Mouse (Mus musculus) brown adipose tissue, adult 24 weeks (tissue): ENCODE results near the gene Fes. TPM values are rescaled to one million over a fixed set of nuclear protein-coding genes. Genes with fewer than 3 reads are reported as not detected.
"Not testable (repeated sequence)": the region's sequence is repeated elsewhere in the genome, so short reads cannot be mapped to it uniquely, and the experiment has no call there.

ENCODE experiments used
- H3K27ac ChIP-seq: fragments of 200-500 bp; replicated peaks from 2 replicates; pipeline ENCODE4 v1.5.1; 2012; ENCODE audit warnings: low read depth, mild to moderate bottlenecking, low read length
- H3K4me1 ChIP-seq: fragments of 200-500 bp; 2 replicates; pipeline ENCODE4 v1.6.1; 2012; ENCODE audit warnings: low read length, mixed read lengths; ENCODE audit not compliant: control insufficient read depth, insufficient read depth, insufficient read length
- H3K4me3 ChIP-seq: fragments of 200-500 bp; 2 replicates; pipeline ENCODE4 v1.5.1; 2012; ENCODE audit warnings: low read depth, mild to moderate bottlenecking, low read length, moderate library complexity; ENCODE audit not compliant: insufficient read depth
- polyA plus RNA-seq: library from polyadenylated mRNA; stranded (reverse); fragments of >200 nt; gene quantifications from 2 replicates; pipeline ENCODE4 v1.2.4, GENCODE M21; 2012; ENCODE audit not compliant: missing spikeins, insufficient read depth, insufficient read length

The Fes gene
- polyA plus RNA-seq, 1 experiment = 5.6 TPM

- peaks cover 26% of the 10 kb centered on the region for H3K4me1 ChIP-seq
- H3K4me3 ChIP-seq = peak overlapping the region; percentile 73
- peak overlapping the region; percentile 47 for H3K27ac ChIP-seq
Observed at GRCm38 (mm10) chr7:80400571-80400970, 12.8 kb upstream of the Fes start.

GRCm38 (mm10) chr7:80400099-80400498 is 12.4 kb upstream of the Fes start:
- H3K4me3 ChIP-seq = peak overlapping the region; percentile 10; the same call in 1 of the 2 replicates
- H3K27ac ChIP-seq = peak overlapping the region; percentile 47
- peaks cover 26% of the 10 kb centered on the region for H3K4me1 ChIP-seq

- Histone ChIP-seq H3K27ac (no peak overlapping the region), H3K4me1 (peaks cover 23% of the 10 kb centered on the region), H3K4me3 (no peak overlapping the region)
Observed at GRCm38 (mm10) chr7:80398654-80399444, 11.1 kb upstream of the Fes start.

- peaks cover 23% of the 10 kb centered on the region for H3K4me1 ChIP-seq
- H3K4me3 ChIP-seq = no peak overlapping the region
- no peak overlapping the region for H3K27ac ChIP-seq
Observed at GRCm38 (mm10) chr7:80397986-80398385, 10.2 kb upstream of the Fes start.

GRCm38 (mm10) chr7:80396427-80396826 is 8.7 kb upstream of the Fes start:
- not testable (repeated sequence) for H3K27ac ChIP-seq, H3K4me3 ChIP-seq
- peaks cover 23% of the 10 kb centered on the region for H3K4me1 ChIP-seq

- H3K27ac ChIP-seq = no peak overlapping the region
- H3K4me3 ChIP-seq = no peak overlapping the region
- H3K4me1 ChIP-seq = peaks cover 7% of the 10 kb centered on the region; the same call in 1 of the 2 replicates
Observed at GRCm38 (mm10) chr7:80394600-80394999, 6.9 kb upstream of the Fes start.

- no peak overlapping the region for H3K27ac ChIP-seq
- H3K4me3 ChIP-seq = no peak overlapping the region
- peaks cover 2% of the 10 kb centered on the region for H3K4me1 ChIP-seq
Observed at GRCm38 (mm10) chr7:80392119-80392518, 4.4 kb upstream of the Fes start.

GRCm38 (mm10) chr7:80387033-80387632 is 613 bp downstream of the Fes start:
- Histone ChIP-seq H3K4me3 (peak overlapping the region; percentile 77), H3K27ac (peak overlapping the region; percentile 93), H3K4me1 (peaks cover 2% of the 10 kb centered on the region)

GRCm38 (mm10) chr7:80386235-80386930 is 1.4 kb downstream of the Fes start:
- peak overlapping the region; percentile 93 for H3K27ac ChIP-seq
- peak overlapping the region; percentile 77 for H3K4me3 ChIP-seq
- H3K4me1 ChIP-seq = peaks cover 2% of the 10 kb centered on the region

- no peak overlapping the region for H3K27ac ChIP-seq
- H3K4me3 ChIP-seq = no peak overlapping the region
- H3K4me1 ChIP-seq = no peaks in the 10 kb centered on the region; the same call in 1 of the 2 replicates
Observed at GRCm38 (mm10) chr7:80382919-80383318, 4.8 kb downstream of the Fes start.

- Histone ChIP-seq H3K4me3 (no peak overlapping the region), H3K27ac (no peak overlapping the region), H3K4me1 (no peaks in the 10 kb centered on the region)
Observed at GRCm38 (mm10) chr7:80379531-80379930, 8.2 kb downstream of the Fes start.

- H3K4me3 ChIP-seq = no peak overlapping the region
- no peaks in the 10 kb centered on the region for H3K4me1 ChIP-seq
- H3K27ac ChIP-seq = no peak overlapping the region
Observed at GRCm38 (mm10) chr7:80377471-80377870, 10.3 kb downstream of the Fes start.

GRCm38 (mm10) chr7:80376192-80376591 is 11.6 kb downstream of the Fes start:
- H3K4me1 ChIP-seq = no peaks in the 10 kb centered on the region
- no peak overlapping the region for H3K4me3 ChIP-seq
- H3K27ac ChIP-seq = no peak overlapping the region

GRCm38 (mm10) chr7:80375376-80376039 is 12.2 kb downstream of the Fes start:
- Histone ChIP-seq H3K27ac (no peak overlapping the region), H3K4me3 (no peak overlapping the region), H3K4me1 (no peaks in the 10 kb centered on the region)

- no peak overlapping the region for H3K4me3 ChIP-seq
- H3K27ac ChIP-seq = no peak overlapping the region
- no peaks in the 10 kb centered on the region for H3K4me1 ChIP-seq
Observed at GRCm38 (mm10) chr7:80374733-80375132, 13.0 kb downstream of the Fes start.
